Mouse (Mus musculus): ENCODE measurements around the gene Flvcr2. TPM values are rescaled to one million over a fixed set of nuclear protein-coding genes. Genes with fewer than 3 reads are reported as not detected.

The Flvcr2 gene
- polyA plus RNA-seq, 1 experiment = 3.4 TPM

DNA sequence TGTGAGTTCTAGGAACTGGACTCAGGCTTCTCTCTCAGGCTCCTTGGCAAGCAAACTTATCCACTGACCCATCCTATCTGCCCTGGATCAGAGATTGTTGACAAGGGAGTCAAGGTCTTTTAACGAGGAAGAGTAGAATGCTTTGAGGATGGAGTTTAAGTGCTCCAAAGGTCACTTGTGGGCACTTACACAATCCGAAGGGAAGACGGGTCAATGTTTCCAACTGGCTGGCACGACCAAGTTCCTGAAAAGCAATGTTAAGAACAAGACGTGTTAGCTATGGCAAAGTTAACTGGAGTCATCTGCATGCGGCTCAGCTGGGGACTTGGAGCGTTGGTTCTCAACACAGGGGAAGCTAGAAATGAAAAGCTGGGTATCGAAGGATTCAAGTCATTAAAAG lies 12.4 kb downstream of the Flvcr2 start:
- Histone ChIP-seq H3K27me3 (ENCODE audit: control insufficient read depth, insufficient read depth, low read length) (no peaks in the 10 kb centered on the region), H3K4me3 (replicated peaks; ENCODE audit: insufficient read depth, low read depth, low read length) (no peak overlapping the region), H3K4me1 (ENCODE audit: control insufficient read depth, insufficient read depth, low read length) (no peaks in the 10 kb centered on the region), H3K27ac (ENCODE audit: insufficient read depth, low read length) (no peak overlapping the region)
- no peak for DNase-seq
- no peak for TF ChIP-seq POLR2A (IDR thresholded peaks at IDR 0.05; ENCODE audit: borderline replicate concordance, insufficient read depth, low read length)
- TF ChIP-seq CTCF (IDR thresholded peaks at IDR 0.05; ENCODE audit: borderline replicate concordance, insufficient read depth, low read depth, low read length) = no peak
- WGBS = 81% methylated on average over 8 of the region's 8 CpGs

DNA sequence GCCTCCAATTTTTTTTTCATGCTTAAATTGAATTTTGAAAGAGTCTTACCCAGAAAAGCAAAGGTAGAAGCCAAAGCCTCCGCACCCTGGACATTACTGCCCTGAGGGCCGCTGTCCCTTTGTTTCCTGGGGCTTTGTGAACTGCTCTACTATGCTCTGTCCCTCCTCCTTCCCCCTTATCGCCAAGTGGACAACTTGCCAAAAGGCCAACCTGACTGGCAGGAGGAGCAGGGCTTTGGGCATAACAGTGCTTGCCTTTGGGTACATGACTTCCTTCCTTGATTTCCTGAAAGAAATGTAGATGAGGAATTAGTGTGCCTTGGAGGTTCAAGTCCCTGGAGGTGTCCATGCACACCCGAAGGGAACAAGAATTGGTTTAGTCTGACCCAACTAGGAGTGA lies 15.1 kb downstream of the Flvcr2 start:
- no peak for DNase-seq
- 61% methylated on average over 4 of the region's 4 CpGs for WGBS
- Histone ChIP-seq H3K4me3 (replicated peaks; ENCODE audit: insufficient read depth, low read depth, low read length) (no peak overlapping the region), H3K4me1 (ENCODE audit: control insufficient read depth, insufficient read depth, low read length) (no peaks in the 10 kb centered on the region), H3K27ac (ENCODE audit: insufficient read depth, low read length) (no peak overlapping the region), H3K27me3 (ENCODE audit: control insufficient read depth, insufficient read depth, low read length) (no peaks in the 10 kb centered on the region)
- TF ChIP-seq POLR2A (IDR thresholded peaks at IDR 0.05; ENCODE audit: borderline replicate concordance, insufficient read depth, low read length) (no peak), CTCF (IDR thresholded peaks at IDR 0.05; ENCODE audit: borderline replicate concordance, insufficient read depth, low read depth, low read length) (no peak)

DNA sequence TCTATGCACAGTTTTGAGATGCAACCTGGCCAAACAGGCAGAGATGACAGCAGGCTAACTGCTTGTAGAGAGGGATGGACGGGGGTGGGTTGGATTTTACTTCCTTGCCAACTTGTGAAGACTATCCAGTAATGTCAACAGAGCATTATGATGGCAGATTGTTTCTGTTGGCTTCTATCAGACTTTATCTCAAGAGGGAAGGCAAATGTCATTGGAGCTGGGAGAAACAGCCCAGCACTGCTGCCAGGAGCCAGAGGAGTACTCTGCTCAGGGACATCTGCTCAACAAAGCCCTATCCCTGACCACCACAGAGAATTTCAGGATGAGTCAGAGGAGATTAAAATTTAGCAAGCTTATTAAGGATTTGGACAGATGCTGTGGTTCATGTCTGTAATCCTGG lies 18.3 kb downstream of the Flvcr2 start:
- H3K27me3 ChIP-seq (ENCODE audit: control insufficient read depth, insufficient read depth, low read length) = no peaks in the 10 kb centered on the region
- H3K4me3 ChIP-seq (replicated peaks; ENCODE audit: insufficient read depth, low read depth, low read length) = no peak overlapping the region
- no peak for DNase-seq
- H3K4me1 ChIP-seq (ENCODE audit: control insufficient read depth, insufficient read depth, low read length) = no peaks in the 10 kb centered on the region
- TF ChIP-seq POLR2A (IDR thresholded peaks at IDR 0.05; ENCODE audit: borderline replicate concordance, insufficient read depth, low read length) (no peak), CTCF (IDR thresholded peaks at IDR 0.05; ENCODE audit: borderline replicate concordance, insufficient read depth, low read depth, low read length) (no peak)
- H3K27ac ChIP-seq (ENCODE audit: insufficient read depth, low read length) = no peak overlapping the region
- WGBS = 16% methylated on average over 1 of the region's 1 CpGs

DNA sequence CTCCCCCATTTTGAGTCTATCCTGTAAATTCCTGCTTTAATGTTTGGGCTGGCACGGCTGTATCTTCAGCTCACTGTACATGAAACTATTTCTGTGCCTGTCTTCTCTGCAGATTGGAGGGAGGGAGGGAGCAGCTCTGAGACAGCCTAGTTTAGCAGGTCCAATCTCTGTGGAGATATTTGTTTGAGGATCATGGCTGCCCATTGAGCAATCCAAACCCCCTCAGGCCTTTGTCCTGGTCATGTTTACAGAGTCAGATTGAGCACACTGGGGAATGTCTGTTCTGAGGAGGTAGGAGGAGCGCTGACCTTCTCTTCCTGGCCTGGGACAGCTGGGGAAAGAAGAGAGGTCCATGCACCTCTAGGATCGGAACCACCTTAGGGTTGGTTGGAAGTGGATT lies 19.9 kb downstream of the Flvcr2 start:
- no peak overlapping the region for H3K27ac ChIP-seq (ENCODE audit: insufficient read depth, low read length)
- H3K4me1 ChIP-seq (ENCODE audit: control insufficient read depth, insufficient read depth, low read length) = no peaks in the 10 kb centered on the region
- DNase-seq = no peak
- TF ChIP-seq POLR2A (IDR thresholded peaks at IDR 0.05; ENCODE audit: borderline replicate concordance, insufficient read depth, low read length) = no peak
- no peak for TF ChIP-seq CTCF (IDR thresholded peaks at IDR 0.05; ENCODE audit: borderline replicate concordance, insufficient read depth, low read depth, low read length)
- H3K4me3 ChIP-seq (replicated peaks; ENCODE audit: insufficient read depth, low read depth, low read length) = no peak overlapping the region
- WGBS = 91% methylated on average over 3 of the region's 3 CpGs
- no peaks in the 10 kb centered on the region for H3K27me3 ChIP-seq (ENCODE audit: control insufficient read depth, insufficient read depth, low read length)

DNA sequence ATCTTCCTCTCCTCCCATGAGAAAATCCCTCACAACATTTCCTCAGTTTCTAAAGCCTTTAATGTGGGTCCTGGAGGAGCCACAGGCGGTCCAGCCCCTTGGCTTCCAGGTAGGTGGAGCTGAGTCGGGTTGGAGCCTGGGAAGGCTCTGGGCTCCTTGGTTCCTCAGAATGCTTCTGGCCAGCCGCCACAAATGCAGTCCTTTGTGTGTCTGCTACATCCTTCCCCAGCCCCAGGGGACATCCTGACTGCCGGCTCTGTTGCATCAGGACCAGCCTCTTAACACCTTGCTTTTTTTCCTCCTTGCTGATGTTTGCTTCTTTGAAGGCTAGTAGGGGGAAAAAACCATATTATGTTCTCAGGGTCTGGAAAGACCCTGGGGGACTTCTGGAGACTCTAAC lies 21.4 kb downstream of the Flvcr2 start:
- no peak for DNase-seq
- TF ChIP-seq CTCF (IDR thresholded peaks at IDR 0.05; ENCODE audit: borderline replicate concordance, insufficient read depth, low read depth, low read length) (no peak), POLR2A (IDR thresholded peaks at IDR 0.05; ENCODE audit: borderline replicate concordance, insufficient read depth, low read length) (no peak)
- WGBS = 48% methylated on average over 4 of the region's 4 CpGs
- H3K4me3 ChIP-seq (replicated peaks; ENCODE audit: insufficient read depth, low read depth, low read length) = no peak overlapping the region
- H3K27me3 ChIP-seq (ENCODE audit: control insufficient read depth, insufficient read depth, low read length) = no peaks in the 10 kb centered on the region
- H3K4me1 ChIP-seq (ENCODE audit: control insufficient read depth, insufficient read depth, low read length) = no peaks in the 10 kb centered on the region
- no peak overlapping the region for H3K27ac ChIP-seq (ENCODE audit: insufficient read depth, low read length)

DNA sequence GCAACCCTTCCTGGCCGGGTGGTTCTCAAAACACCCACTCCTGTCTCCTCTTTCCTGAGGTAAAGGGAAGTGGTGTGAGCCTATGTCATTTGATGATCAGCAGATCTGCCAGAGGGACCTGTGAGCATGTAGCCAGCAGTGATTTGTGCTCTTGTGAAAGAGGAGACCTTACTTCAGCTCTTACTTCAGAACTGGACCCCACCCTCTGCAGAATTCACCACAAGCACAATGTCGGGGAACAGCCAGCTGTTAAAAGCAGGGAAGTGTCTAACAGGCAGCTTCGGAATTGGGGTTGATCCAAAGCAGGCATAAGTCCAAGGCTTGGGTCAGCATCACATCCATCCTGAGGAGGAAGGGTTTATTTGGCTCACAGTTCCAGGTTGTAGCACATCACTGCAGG lies 25.0 kb downstream of the Flvcr2 start:
- TF ChIP-seq CTCF (IDR thresholded peaks at IDR 0.05; ENCODE audit: borderline replicate concordance, insufficient read depth, low read depth, low read length) (no peak), POLR2A (IDR thresholded peaks at IDR 0.05; ENCODE audit: borderline replicate concordance, insufficient read depth, low read length) (no peak)
- 41% methylated on average over 3 of the region's 3 CpGs for WGBS
- H3K4me1 ChIP-seq (ENCODE audit: control insufficient read depth, insufficient read depth, low read length) = no peaks in the 10 kb centered on the region
- no peaks in the 10 kb centered on the region for H3K27me3 ChIP-seq (ENCODE audit: control insufficient read depth, insufficient read depth, low read length)
- DNase-seq = no peak
- no peak overlapping the region for H3K27ac ChIP-seq (ENCODE audit: insufficient read depth, low read length)
- H3K4me3 ChIP-seq (replicated peaks; ENCODE audit: insufficient read depth, low read depth, low read length) = no peak overlapping the region

DNA sequence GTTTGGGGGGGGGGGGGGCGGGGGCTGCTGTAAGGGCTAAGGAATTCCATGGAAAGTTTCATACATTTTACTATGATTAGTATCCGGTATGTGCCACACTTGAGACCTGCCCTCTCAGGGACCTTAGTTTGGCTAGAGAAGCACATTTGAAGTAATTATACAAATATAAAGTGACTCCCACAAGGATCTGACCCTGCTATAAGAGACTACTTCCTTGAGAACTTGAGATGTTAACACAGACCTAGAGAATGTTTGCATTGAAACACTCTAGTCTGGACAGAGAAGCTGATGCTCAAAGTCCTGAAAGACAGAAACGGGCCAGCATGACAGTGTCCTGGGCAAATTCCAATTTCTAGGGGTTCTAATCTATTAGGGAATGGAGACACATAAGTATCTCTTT lies 32.6 kb downstream of the Flvcr2 start:
- Histone ChIP-seq H3K27ac (ENCODE audit: insufficient read depth, low read length) (no peak overlapping the region), H3K4me1 (ENCODE audit: control insufficient read depth, insufficient read depth, low read length) (no peaks in the 10 kb centered on the region), H3K27me3 (ENCODE audit: control insufficient read depth, insufficient read depth, low read length) (no peaks in the 10 kb centered on the region), H3K4me3 (replicated peaks; ENCODE audit: insufficient read depth, low read depth, low read length) (no peak overlapping the region)
- no peak for DNase-seq
- 82% methylated on average over 3 of the region's 3 CpGs for WGBS
- TF ChIP-seq POLR2A (IDR thresholded peaks at IDR 0.05; ENCODE audit: borderline replicate concordance, insufficient read depth, low read length) (no peak), CTCF (IDR thresholded peaks at IDR 0.05; ENCODE audit: borderline replicate concordance, insufficient read depth, low read depth, low read length) (no peak)

DNA sequence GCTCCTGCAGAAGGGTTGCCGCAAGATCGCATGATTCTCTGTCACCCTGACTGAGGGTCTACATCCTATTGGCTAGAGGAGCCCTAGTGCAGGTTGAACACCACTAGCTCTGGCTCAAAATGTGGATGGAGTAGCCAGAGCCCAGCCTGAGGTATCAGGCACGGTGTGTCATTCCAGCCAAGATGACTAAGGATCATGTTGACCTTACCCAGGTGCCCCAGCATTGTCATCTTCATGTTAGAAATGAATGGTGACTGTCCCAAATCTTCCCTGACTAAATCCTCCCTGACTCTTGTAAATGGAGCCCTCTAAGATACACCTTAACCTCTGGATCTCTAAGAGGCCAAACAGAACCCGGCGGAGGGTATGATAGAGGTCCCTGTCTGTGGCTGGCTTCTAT lies 33.4 kb downstream of the Flvcr2 start:
- H3K27me3 ChIP-seq (ENCODE audit: control insufficient read depth, insufficient read depth, low read length) = no peaks in the 10 kb centered on the region
- H3K4me1 ChIP-seq (ENCODE audit: control insufficient read depth, insufficient read depth, low read length) = no peaks in the 10 kb centered on the region
- no peak overlapping the region for H3K27ac ChIP-seq (ENCODE audit: insufficient read depth, low read length)
- no peak for DNase-seq
- TF ChIP-seq CTCF (IDR thresholded peaks at IDR 0.05; ENCODE audit: borderline replicate concordance, insufficient read depth, low read depth, low read length) (no peak), POLR2A (IDR thresholded peaks at IDR 0.05; ENCODE audit: borderline replicate concordance, insufficient read depth, low read length) (no peak)
- WGBS = 66% methylated on average over 5 of the region's 5 CpGs
- no peak overlapping the region for H3K4me3 ChIP-seq (replicated peaks; ENCODE audit: insufficient read depth, low read depth, low read length)
